Mouse (Mus musculus): ENCODE measurements at regions not wholly inside any gene's neighbourhood (a gene's known extent, or its start where the extent isn't known, plus 50 kb on each side); places are given as distances from the start of the nearest gene placed in this dataset.

DNA sequence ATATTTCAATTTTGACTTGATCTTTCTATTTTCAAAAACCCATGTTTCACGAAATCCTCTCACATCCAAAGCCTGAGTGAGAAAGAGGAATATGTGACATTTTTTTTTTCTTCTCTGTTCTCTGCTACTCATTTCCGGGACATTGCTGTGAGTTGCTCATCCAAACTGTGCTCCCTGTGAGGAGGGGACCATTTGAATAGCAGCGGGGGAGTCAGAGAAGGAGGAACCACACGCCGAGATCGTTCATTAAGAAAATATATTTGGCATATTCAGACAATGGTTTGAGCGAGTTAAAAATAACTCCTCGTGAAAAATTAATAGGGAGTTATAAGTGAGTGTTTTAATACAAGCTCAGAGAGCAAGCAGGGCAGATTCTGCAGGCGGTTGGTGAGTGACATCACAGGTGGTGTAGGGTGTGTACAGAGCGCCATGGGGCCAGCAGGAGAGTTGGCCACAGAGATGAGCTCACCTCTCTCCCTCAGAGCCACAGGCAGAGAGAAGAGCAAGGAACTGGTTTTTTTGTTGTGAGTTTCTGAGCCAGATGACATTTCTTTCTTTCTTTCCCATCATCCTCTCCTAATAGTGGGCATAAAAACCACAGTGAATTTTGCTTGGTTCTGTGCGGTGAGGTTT is 54.4 kb upstream of the Calcoco1 start:
- Histone ChIP-seq H3K9ac (no peak overlapping the region), H3K9me3 (replicated peaks) (no peaks in the 10 kb centered on the region), H3K36me3 (replicated peaks) (no peaks in the 10 kb centered on the region), H3K27me3 (peaks cover 32% of the 10 kb centered on the region), H3K4me3 (replicated peaks) (no peak overlapping the region), H3K4me1 (replicated peaks) (no peaks in the 10 kb centered on the region), H3K4me2 (no peak overlapping the region), H3K27ac (replicated peaks) (no peak overlapping the region)
- 33% methylated on average over 11 of the region's 11 CpGs for WGBS (ENCODE audit: insufficient replicate concordance)
- no peak for ATAC-seq (ENCODE audit: insufficient read depth)

GRCm38 (mm10) chr15:102780626-102781025 is 58.6 kb upstream of the Calcoco1 start:
- no peak overlapping the region for H3K4me3 ChIP-seq (replicated peaks)
- H3K36me3 ChIP-seq (replicated peaks): no peaks in the 10 kb centered on the region
- no peak for ATAC-seq (ENCODE audit: insufficient read depth)
- H3K27me3 ChIP-seq: peaks cover 29% of the 10 kb centered on the region
- no peaks in the 10 kb centered on the region for H3K4me1 ChIP-seq (replicated peaks)
- H3K4me2 ChIP-seq: no peak overlapping the region
- no peak overlapping the region for H3K9ac ChIP-seq
- no peak overlapping the region for H3K27ac ChIP-seq (replicated peaks)
- H3K9me3 ChIP-seq (replicated peaks): no peaks in the 10 kb centered on the region
- WGBS (ENCODE audit: insufficient replicate concordance): 48% methylated on average over 6 of the region's 6 CpGs

DNA sequence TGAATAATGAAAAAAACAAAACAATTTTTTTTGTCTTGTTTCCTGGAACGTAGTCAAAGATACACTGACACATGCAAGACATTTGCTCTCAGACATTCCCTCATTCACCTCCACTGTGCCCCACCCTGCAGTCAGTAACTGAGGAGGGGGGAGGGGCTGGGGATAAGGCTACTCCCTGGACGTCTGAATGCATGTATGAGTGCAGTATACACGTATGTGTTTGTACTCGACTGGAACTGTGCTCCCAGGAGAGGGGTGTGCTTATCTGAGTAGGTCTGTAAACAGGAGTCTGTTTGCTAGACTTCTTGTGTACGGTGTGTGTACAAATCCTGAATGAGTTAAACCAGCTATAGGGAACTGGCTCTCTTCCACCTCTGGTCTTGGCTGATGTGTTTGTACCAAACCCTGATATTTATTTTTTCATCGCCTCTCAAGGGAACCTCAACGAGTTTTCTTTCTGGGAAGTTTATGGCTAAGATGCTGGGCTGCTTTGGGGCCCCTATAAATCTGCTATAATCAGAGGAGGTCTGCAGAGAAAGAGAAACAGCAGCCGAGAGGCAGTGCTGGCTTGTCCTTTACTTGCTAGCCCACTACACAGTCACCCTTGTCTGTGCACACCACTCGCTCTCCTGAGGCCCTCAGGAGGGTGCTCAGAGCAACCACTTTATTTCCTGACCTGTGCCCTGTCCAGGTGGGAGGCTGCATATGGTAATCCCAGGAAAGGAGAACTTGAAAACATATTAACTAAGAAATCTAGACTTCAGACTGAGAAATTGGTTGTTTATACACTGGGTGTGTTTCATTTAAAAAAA is 61.2 kb upstream of the Calcoco1 start:
- no peak overlapping the region for H3K4me3 ChIP-seq (replicated peaks)
- no peak overlapping the region for H3K27ac ChIP-seq (replicated peaks)
- H3K9ac ChIP-seq: no peak overlapping the region
- WGBS (ENCODE audit: insufficient replicate concordance): 28% methylated on average over 9 of the region's 9 CpGs
- peaks cover 33% of the 10 kb centered on the region for H3K27me3 ChIP-seq
- no peaks in the 10 kb centered on the region for H3K36me3 ChIP-seq (replicated peaks)
- no peaks in the 10 kb centered on the region for H3K4me1 ChIP-seq (replicated peaks)
- H3K9me3 ChIP-seq (replicated peaks): no peaks in the 10 kb centered on the region
- ATAC-seq (ENCODE audit: insufficient read depth): no peak
- no peak overlapping the region for H3K4me2 ChIP-seq

DNA sequence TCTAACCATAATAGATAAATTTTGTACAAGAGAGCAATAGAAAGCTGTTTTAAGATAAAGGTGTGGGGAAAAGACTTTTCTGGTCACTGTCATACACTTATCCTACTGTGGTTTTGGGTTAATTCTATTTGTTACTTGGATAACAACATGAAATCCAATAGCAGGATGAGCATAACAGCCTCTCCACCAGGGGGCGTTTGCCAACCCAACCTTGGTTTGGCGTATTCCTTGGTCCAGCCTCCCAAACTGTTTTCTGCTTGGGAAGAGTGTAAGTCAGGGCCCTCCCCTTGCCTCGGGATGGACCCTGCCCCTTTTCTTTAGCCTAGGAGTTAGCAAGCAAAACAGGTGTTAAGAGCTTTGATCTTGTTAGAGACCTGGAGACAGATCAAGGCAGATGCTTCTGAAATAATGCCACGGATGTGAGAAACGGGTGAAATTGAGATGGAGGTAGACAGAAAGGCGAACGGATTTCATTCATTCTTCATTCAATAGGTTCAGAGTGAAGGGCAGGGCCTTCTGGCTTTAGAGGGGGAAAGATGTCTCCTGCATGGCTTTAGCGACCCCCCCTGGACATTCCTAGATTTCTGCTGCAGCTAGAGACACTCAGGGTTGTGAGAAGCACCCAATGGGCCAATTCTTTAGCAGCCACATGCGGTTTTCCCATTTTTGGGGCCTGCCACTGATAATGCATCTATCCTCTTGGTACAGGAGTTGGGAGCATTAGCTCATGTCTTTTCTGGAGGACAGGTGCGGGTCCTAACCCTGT is 63.3 kb upstream of the Calcoco1 start:
- Histone ChIP-seq H3K4me1 (replicated peaks) (no peaks in the 10 kb centered on the region), H3K9me3 (replicated peaks) (no peaks in the 10 kb centered on the region), H3K9ac (no peak overlapping the region), H3K4me2 (no peak overlapping the region), H3K27me3 (peaks cover 44% of the 10 kb centered on the region), H3K36me3 (replicated peaks) (no peaks in the 10 kb centered on the region), H3K27ac (replicated peaks) (no peak overlapping the region), H3K4me3 (replicated peaks) (no peak overlapping the region)
- WGBS (ENCODE audit: insufficient replicate concordance): 20% methylated on average over 10 of the region's 10 CpGs
- ATAC-seq (ENCODE audit: insufficient read depth): no peak

DNA sequence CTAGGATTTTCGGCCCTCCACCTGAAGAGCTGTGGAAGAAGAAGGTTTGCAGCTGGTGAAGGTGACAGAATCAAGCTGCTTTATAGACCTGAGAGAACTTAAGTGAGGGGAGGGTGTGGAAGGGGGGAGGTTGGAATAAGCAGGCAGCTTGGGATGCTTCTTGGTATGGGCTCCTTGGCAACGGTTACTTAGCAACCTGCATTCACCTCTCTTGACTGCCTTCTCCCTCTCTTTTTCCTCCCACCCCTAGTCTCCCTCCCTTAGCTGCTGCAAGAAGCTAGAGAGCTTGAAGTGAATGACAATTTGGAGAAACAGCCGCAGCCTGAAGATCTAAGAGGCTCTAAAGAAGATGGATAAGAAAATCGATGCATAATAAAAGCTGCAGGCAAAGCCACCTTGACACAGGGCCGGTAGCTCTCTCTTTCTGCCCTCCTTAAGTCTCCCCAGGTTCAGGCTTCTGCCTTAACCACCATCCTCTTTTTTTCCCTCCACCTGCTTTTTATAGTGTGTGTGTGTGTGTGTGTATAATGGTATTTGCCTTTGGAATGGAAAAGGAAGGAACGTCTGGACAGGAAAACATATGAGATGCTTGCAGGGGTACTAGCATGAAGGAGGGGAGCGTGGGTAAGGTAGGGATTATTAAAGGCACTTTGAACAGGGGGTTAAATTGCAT is 67.0 kb upstream of the Calcoco1 start:
- no peak overlapping the region for H3K4me3 ChIP-seq (replicated peaks)
- ATAC-seq (ENCODE audit: insufficient read depth): no peak
- 47% methylated on average over 7 of the region's 7 CpGs for WGBS (ENCODE audit: insufficient replicate concordance)
- no peak overlapping the region for H3K4me2 ChIP-seq
- H3K27me3 ChIP-seq: peaks cover 56% of the 10 kb centered on the region
- no peaks in the 10 kb centered on the region for H3K4me1 ChIP-seq (replicated peaks)
- H3K36me3 ChIP-seq (replicated peaks): no peaks in the 10 kb centered on the region
- no peaks in the 10 kb centered on the region for H3K9me3 ChIP-seq (replicated peaks)
- H3K27ac ChIP-seq (replicated peaks): no peak overlapping the region
- no peak overlapping the region for H3K9ac ChIP-seq

GRCm38 (mm10) chr15:102797020-102797618 is 75.1 kb upstream of the Calcoco1 start:
- Histone ChIP-seq H3K4me2 (no peak overlapping the region), H3K9me3 (replicated peaks) (no peaks in the 10 kb centered on the region), H3K9ac (no peak overlapping the region), H3K36me3 (replicated peaks) (no peaks in the 10 kb centered on the region), H3K27ac (replicated peaks) (no peak overlapping the region), H3K4me1 (replicated peaks) (no peaks in the 10 kb centered on the region), H3K4me3 (replicated peaks) (no peak overlapping the region), H3K27me3 (peaks cover 18% of the 10 kb centered on the region)
- 47% methylated on average over 5 of the region's 5 CpGs for WGBS (ENCODE audit: insufficient replicate concordance)
- ATAC-seq (ENCODE audit: insufficient read depth): no peak

DNA sequence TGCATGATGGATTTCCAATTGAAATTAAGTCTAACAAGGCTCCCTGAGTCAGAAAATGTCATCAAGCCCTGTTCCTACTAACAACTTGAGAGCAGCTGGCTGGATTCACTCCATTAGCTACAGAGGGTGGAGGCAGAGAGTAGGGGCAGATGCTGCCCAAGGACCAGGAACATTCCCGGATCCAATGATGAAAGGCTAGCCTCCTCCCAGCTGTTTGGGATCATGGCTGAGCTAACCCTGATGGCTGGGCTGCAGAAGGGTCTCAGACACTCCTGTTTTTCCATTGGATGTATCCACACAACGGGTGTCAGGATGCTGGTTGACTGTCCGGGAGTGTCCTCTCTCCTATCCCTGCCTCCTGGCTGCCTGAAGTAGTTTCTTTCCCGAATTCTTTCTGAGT is 78.1 kb upstream of the Calcoco1 start:
- WGBS (ENCODE audit: insufficient replicate concordance): 45% methylated on average over 4 of the region's 4 CpGs
- no peak overlapping the region for H3K9ac ChIP-seq
- H3K4me3 ChIP-seq (replicated peaks): no peak overlapping the region
- no peak overlapping the region for H3K27ac ChIP-seq (replicated peaks)
- H3K4me2 ChIP-seq: no peak overlapping the region
- no peaks in the 10 kb centered on the region for H3K36me3 ChIP-seq (replicated peaks)
- no peaks in the 10 kb centered on the region for H3K9me3 ChIP-seq (replicated peaks)
- ATAC-seq (ENCODE audit: insufficient read depth): no peak
- no peaks in the 10 kb centered on the region for H3K4me1 ChIP-seq (replicated peaks)
- H3K27me3 ChIP-seq: peaks cover 10% of the 10 kb centered on the region; the same call in 1 of the 2 replicates

- no peaks in the 10 kb centered on the region for H3K9me3 ChIP-seq (replicated peaks)
- no peak overlapping the region for H3K4me3 ChIP-seq (replicated peaks)
- H3K27ac ChIP-seq (replicated peaks): no peak overlapping the region
- no peak overlapping the region for H3K4me2 ChIP-seq
- ATAC-seq (ENCODE audit: insufficient read depth): no peak
- H3K36me3 ChIP-seq (replicated peaks): no peaks in the 10 kb centered on the region
- 47% methylated on average over 8 of the region's 8 CpGs for WGBS (ENCODE audit: insufficient replicate concordance)
- no peak overlapping the region for H3K9ac ChIP-seq
- H3K27me3 ChIP-seq: peaks cover 8% of the 10 kb centered on the region; the same call in 1 of the 2 replicates
- H3K4me1 ChIP-seq (replicated peaks): no peaks in the 10 kb centered on the region
These were observed 80.4 kb upstream of the Calcoco1 start for GRCm38 (mm10) chr15:102802265-102802813.

- Histone ChIP-seq H3K27ac (replicated peaks) (no peak overlapping the region), H3K4me2 (no peak overlapping the region), H3K27me3 (no peaks in the 10 kb centered on the region; the same call in none of the 2 replicates), H3K9me3 (replicated peaks) (no peaks in the 10 kb centered on the region), H3K4me3 (replicated peaks) (no peak overlapping the region), H3K4me1 (replicated peaks) (no peaks in the 10 kb centered on the region), H3K9ac (no peak overlapping the region), H3K36me3 (replicated peaks) (no peaks in the 10 kb centered on the region)
- 44% methylated on average over 3 of the region's 3 CpGs for WGBS (ENCODE audit: insufficient replicate concordance)
- no peak for ATAC-seq (ENCODE audit: insufficient read depth)
These were observed 85.4 kb upstream of the Calcoco1 start for GRCm38 (mm10) chr15:102807353-102807752.

- no peak overlapping the region for H3K4me3 ChIP-seq (replicated peaks)
- H3K27me3 ChIP-seq: no peaks in the 10 kb centered on the region
- H3K36me3 ChIP-seq (replicated peaks): no peaks in the 10 kb centered on the region
- H3K27ac ChIP-seq (replicated peaks): no peak overlapping the region
- 59% methylated on average over 12 of the region's 12 CpGs for WGBS (ENCODE audit: insufficient replicate concordance)
- ATAC-seq (ENCODE audit: insufficient read depth): no peak
- H3K4me2 ChIP-seq: no peak overlapping the region
- H3K4me1 ChIP-seq (replicated peaks): no peaks in the 10 kb centered on the region
- H3K9me3 ChIP-seq (replicated peaks): no peaks in the 10 kb centered on the region
- no peak overlapping the region for H3K9ac ChIP-seq
These were observed 97.2 kb upstream of the Calcoco1 start for GRCm38 (mm10) chr15:102819181-102819580.

All from liver, embryonic 15.5 days (tissue).